Mouse (Mus musculus): ENCODE results near the gene Tspo2. TPM values are rescaled to one million over a fixed set of nuclear protein-coding genes. Genes with fewer than 3 reads are reported as not detected.
A peak's percentile ranks its signal among the peaks of the same experiment; 100 is the strongest.

Tspo2 gene
- polyA plus RNA-seq, 1 experiment from 2014 or later: 0.48 TPM

DNA sequence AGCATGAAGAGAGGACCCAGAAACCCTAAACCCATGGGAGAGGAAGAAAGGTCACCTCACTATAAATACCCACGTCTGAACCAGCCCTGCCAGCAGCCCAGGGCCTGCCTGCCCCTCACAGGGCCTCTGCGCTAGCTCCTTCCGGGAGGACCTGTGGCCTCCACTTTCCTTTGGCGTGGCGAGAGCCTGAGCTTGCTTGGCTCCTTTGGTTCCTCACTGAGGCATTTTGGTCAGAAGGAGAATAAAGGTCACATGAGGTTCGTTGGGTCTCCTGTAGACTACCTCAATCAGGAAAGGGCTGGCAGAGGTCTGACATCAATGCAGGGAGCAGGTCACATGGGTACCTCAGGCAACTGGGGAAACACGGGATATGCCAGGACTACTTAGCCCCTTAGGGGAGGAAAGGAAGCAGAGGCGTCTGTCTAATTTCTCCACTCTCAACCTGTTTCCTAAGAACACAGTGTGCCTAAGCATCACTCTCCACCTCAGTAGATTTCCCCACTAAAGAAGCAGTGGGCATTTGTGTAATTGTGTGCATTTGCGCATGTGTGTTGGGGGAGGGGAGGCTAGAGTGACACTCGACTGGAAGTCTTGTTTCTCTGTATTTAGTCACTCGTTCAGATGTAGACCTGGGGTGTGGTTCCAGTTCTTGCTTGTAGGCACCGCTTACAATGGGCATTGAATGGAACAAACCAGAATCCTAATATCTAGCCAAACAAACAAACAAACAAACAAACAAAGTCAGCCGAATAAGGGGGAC, 24.2 kb downstream of the Tspo2 start:
- TF ChIP-seq CTCF (IDR thresholded peaks at IDR 0.05; ENCODE audit: low read depth): no peak
- ATAC-seq: peak; percentile 47

DNA sequence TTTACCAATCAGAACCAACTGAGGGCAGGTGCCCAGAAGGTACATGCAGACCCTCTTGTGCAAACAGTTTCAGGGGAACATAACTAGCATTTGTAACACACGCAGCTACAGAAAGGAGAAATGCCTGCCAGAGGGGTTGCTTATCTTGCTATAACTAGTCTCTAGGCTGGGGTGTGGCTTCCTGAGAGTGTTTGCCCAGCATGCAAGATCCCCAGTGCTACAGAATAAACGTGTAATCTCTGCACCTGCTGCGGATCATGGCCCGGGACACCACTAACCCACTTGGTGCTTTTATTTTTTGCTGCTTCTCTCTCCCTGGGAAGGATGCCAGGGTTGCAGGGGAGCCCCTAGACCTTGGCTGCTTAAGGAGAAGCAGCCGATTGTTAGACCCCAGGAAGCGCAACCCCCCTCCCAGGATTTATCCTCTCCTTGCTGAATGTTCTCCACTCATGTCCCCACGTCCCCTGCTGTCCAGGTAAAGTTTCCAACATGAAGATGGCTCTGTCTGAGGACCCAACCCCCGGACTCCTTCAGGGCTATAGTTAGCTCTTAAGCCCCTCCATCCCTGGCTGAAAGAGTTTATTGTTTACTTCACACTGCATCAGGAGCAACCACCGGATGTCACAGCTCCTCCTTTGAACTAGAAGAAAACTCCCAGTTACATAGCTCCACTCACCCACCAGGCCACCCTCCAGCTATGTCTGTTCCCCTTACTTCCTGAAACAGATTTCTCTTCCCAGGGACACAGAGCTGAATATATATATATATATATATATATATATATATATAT, 25.3 kb downstream of the Tspo2 start:
- peak; percentile 51; the same call in 1 of the 2 replicates for ATAC-seq
- 16% methylated on average over 9 of the region's 9 CpGs for WGBS
- Histone ChIP-seq H3K9me3 (ENCODE audit: control insufficient read depth) (no peaks in the 10 kb centered on the region), H3K9ac (ENCODE audit: low read depth, low read length) (no peak overlapping the region), H3K27ac (ENCODE audit: low read depth, low read length) (peak overlapping the region; percentile 31; the same call in 1 of the 2 replicates), H3K4me3 (ENCODE audit: low read depth, low read length) (no peak overlapping the region), H3K36me3 (ENCODE audit: control insufficient read depth, insufficient read depth) (no peaks in the 10 kb centered on the region), H3K27me3 (replicated peaks; ENCODE audit: control insufficient read depth, insufficient read depth, low read length) (no peaks in the 10 kb centered on the region), H3K4me2 (replicated peaks; ENCODE audit: low read depth) (peak overlapping the region; percentile 46), H3K4me1 (replicated peaks; ENCODE audit: control insufficient read depth, insufficient read depth, low read length) (peaks cover 15% of the 10 kb centered on the region)
- TF ChIP-seq CTCF (IDR thresholded peaks at IDR 0.05; ENCODE audit: low read depth): no peak

More for the DNA sequence above, 24.2 kb downstream of the Tspo2 start:
- Histone ChIP-seq H3K9ac (ENCODE audit: low read depth, low read length) (no peak overlapping the region), H3K36me3 (ENCODE audit: control insufficient read depth, insufficient read depth) (no peaks in the 10 kb centered on the region), H3K4me1 (replicated peaks; ENCODE audit: control insufficient read depth, insufficient read depth, low read length) (peaks cover 18% of the 10 kb centered on the region), H3K9me3 (ENCODE audit: control insufficient read depth) (no peaks in the 10 kb centered on the region), H3K4me3 (ENCODE audit: low read depth, low read length) (no peak overlapping the region), H3K4me2 (replicated peaks; ENCODE audit: low read depth) (no peak overlapping the region), H3K27ac (ENCODE audit: low read depth, low read length) (peak overlapping the region; percentile 51), H3K27me3 (replicated peaks; ENCODE audit: control insufficient read depth, insufficient read depth, low read length) (no peaks in the 10 kb centered on the region)
- 42% methylated on average over 13 of the region's 13 CpGs for WGBS

DNA sequence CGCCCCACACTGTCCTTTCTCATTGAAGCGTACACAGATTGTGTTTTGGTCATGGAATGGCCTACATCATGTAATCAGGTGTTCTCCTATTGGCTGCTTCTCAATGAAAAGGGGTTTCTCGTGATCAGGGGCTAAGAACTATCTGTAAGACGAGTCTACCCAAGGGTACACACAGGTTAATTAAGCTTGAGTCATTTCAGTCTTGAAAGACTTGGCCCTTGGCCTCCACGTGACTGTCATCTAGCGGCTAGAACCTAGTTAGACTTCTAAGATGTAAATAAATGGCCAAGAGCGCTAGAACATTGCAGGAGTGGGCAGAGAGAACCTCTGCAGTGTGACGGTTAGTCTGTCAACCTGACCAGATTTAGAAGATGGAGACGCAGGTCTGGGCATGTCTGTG, 27.1 kb downstream of the Tspo2 start:
- Histone ChIP-seq H3K4me1 (replicated peaks; ENCODE audit: control insufficient read depth, insufficient read depth, low read length) (peaks cover 12% of the 10 kb centered on the region), H3K27ac (ENCODE audit: low read depth, low read length) (peak overlapping the region; percentile 58), H3K4me3 (ENCODE audit: low read depth, low read length) (no peak overlapping the region), H3K9ac (ENCODE audit: low read depth, low read length) (no peak overlapping the region), H3K36me3 (ENCODE audit: control insufficient read depth, insufficient read depth) (no peaks in the 10 kb centered on the region), H3K4me2 (replicated peaks; ENCODE audit: low read depth) (no peak overlapping the region), H3K9me3 (ENCODE audit: control insufficient read depth) (no peaks in the 10 kb centered on the region), H3K27me3 (replicated peaks; ENCODE audit: control insufficient read depth, insufficient read depth, low read length) (no peaks in the 10 kb centered on the region)
- TF ChIP-seq CTCF (IDR thresholded peaks at IDR 0.05; ENCODE audit: low read depth): peak; percentile 11; the same call in 1 of the 2 replicates
- 72% methylated on average over 9 of the region's 9 CpGs for WGBS
- ATAC-seq: no peak

DNA sequence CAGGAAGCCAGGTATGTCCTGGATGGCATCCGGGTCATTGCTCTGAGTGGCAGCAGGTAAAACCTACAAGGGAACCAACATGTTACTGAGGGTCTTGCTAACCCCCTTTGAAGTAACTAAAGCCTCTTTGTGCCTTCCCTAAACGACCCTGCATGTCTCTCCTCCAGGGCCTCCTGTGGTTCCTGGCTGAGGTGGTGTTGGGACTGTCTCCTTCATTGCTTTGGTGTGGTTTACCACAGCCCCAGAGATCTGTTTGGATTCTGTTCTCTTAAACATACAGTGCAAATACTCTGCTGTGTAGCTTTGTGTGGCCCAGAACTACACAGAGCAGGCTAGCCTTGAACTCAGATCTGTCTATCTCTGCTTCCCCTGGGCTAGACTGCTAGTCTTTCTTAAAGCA, 31.8 kb downstream of the Tspo2 start:
- no peaks in the 10 kb centered on the region for H3K9me3 ChIP-seq (ENCODE audit: control insufficient read depth)
- 67% methylated on average over 2 of the region's 2 CpGs for WGBS
- no peak for ATAC-seq
- no peak for TF ChIP-seq CTCF (IDR thresholded peaks at IDR 0.05; ENCODE audit: low read depth)
- no peak overlapping the region for H3K4me3 ChIP-seq (ENCODE audit: low read depth, low read length)
- H3K4me2 ChIP-seq (replicated peaks; ENCODE audit: low read depth): no peak overlapping the region
- no peak overlapping the region for H3K9ac ChIP-seq (ENCODE audit: low read depth, low read length)
- peaks cover 2% of the 10 kb centered on the region; the same call in 1 of the 2 replicates for H3K4me1 ChIP-seq (replicated peaks; ENCODE audit: control insufficient read depth, insufficient read depth, low read length)
- H3K36me3 ChIP-seq (ENCODE audit: control insufficient read depth, insufficient read depth): peaks cover 23% of the 10 kb centered on the region
- peak overlapping the region; percentile 91; the same call in 1 of the 2 replicates for H3K27ac ChIP-seq (ENCODE audit: low read depth, low read length)
- no peaks in the 10 kb centered on the region for H3K27me3 ChIP-seq (replicated peaks; ENCODE audit: control insufficient read depth, insufficient read depth, low read length)

DNA sequence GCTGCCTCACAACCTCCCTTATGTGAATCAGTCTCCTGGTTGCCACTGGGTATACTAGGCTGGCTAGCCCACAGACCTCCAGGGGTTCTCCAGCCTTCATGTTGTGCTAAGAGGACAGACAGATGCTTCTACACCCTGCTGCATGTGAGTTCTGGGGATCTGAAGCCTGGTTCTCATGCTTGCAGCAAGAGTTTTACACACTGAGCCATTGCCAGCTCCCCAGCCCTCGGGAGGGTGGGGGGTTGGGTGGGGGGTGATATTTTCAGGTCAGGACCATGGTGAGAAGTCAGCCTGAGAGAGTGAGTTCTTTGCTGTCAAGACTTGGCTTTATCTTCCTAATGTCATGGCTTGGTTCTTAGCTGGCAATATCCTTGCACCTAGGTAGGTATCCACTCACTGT, 32.5 kb downstream of the Tspo2 start:
- Histone ChIP-seq H3K27ac (ENCODE audit: low read depth, low read length) (peak overlapping the region; percentile 91), H3K4me2 (replicated peaks; ENCODE audit: low read depth) (peak overlapping the region; percentile 40), H3K4me1 (replicated peaks; ENCODE audit: control insufficient read depth, insufficient read depth, low read length) (peaks cover 2% of the 10 kb centered on the region; the same call in 1 of the 2 replicates), H3K36me3 (ENCODE audit: control insufficient read depth, insufficient read depth) (peaks cover 30% of the 10 kb centered on the region), H3K27me3 (replicated peaks; ENCODE audit: control insufficient read depth, insufficient read depth, low read length) (no peaks in the 10 kb centered on the region), H3K9me3 (ENCODE audit: control insufficient read depth) (no peaks in the 10 kb centered on the region), H3K4me3 (ENCODE audit: low read depth, low read length) (no peak overlapping the region), H3K9ac (ENCODE audit: low read depth, low read length) (no peak overlapping the region)
- no peak for TF ChIP-seq CTCF (IDR thresholded peaks at IDR 0.05; ENCODE audit: low read depth)
- peak; percentile 5 for ATAC-seq
- 47% methylated on average over 1 of the region's 1 CpGs for WGBS

DNA sequence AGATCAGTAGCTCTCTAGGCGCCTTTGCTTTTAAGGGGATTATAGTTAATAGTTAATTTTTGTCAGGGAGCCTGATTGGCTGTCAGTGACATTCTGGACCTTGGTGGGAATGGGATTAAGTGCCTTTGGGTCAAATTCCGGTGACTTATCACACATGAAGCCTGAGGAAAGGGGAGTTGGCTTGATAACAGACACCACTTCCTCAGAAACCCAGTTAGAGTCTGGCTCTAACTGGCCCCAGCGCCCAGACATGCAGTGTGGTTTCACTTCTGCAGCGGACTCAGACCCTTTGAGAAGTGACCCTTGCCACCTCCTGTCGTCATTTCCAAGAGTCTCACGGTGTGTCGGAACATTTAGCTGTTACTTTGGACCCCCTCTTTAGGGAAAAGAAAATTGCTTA, 33.1 kb downstream of the Tspo2 start:
- Histone ChIP-seq H3K4me1 (replicated peaks; ENCODE audit: control insufficient read depth, insufficient read depth, low read length) (peaks cover 2% of the 10 kb centered on the region; the same call in 1 of the 2 replicates), H3K27me3 (replicated peaks; ENCODE audit: control insufficient read depth, insufficient read depth, low read length) (no peaks in the 10 kb centered on the region), H3K36me3 (ENCODE audit: control insufficient read depth, insufficient read depth) (peaks cover 34% of the 10 kb centered on the region), H3K27ac (ENCODE audit: low read depth, low read length) (peak overlapping the region; percentile 91), H3K9me3 (ENCODE audit: control insufficient read depth) (no peaks in the 10 kb centered on the region), H3K4me2 (replicated peaks; ENCODE audit: low read depth) (peak overlapping the region; percentile 40), H3K9ac (ENCODE audit: low read depth, low read length) (no peak overlapping the region), H3K4me3 (ENCODE audit: low read depth, low read length) (no peak overlapping the region)
- ATAC-seq: peak; percentile 93
- no peak for TF ChIP-seq CTCF (IDR thresholded peaks at IDR 0.05; ENCODE audit: low read depth)
- WGBS: 29% methylated on average over 7 of the region's 7 CpGs
